In genomic region chr3:34639873-34640270, GRCm38 (mm10) we compare ENCODE assay signal across 11 mouse cellular contexts. TPM values are rescaled to one million over a fixed set of nuclear protein-coding genes. Genes with fewer than 3 reads are reported as not detected.
DNase-seq lines count a peak whose midpoint lies in the region; ATAC-seq lines count a peak whose summit lies in the region.
"Had no signal": no experiment of that assay in that cellular context is flagged by ENCODE, and none has a peak within 500 bp of the region (broad histone marks: within the 10 kb centered on the region; RNA-seq: fewer than 3 reads in every experiment).

No protein-coding gene starts in this region.

- H3K4me3 ChIP-seq in limb, embryonic 11.5 days (ENCODE audit: low read depth, low read length) = no peak overlapping the region
- no peak overlapping the region for H3K4me3 ChIP-seq in limb, embryonic 10.5 days
- H3K4me3 ChIP-seq in forebrain, embryonic 14.5 days (ENCODE audit: low read depth, low read length) = peak overlapping the region; percentile 37
- peak overlapping the region; percentile 61 for H3K4me3 ChIP-seq in midbrain, embryonic 10.5 days

- H3K4me2 ChIP-seq in limb, embryonic 11.5 days (ENCODE audit: low read depth, severe bottlenecking) = no peak overlapping the region
- peak overlapping the region; percentile 88 for H3K4me2 ChIP-seq in forebrain, embryonic 14.5 days (ENCODE audit: low read length)

- peaks cover 71% of the 10 kb centered on the region for H3K27me3 ChIP-seq in limb, embryonic 11.5 days (ENCODE audit: control insufficient read depth, insufficient read depth, low read length)
- peaks cover 100% of the 10 kb centered on the region for H3K27me3 ChIP-seq in limb, embryonic 10.5 days (ENCODE audit: low read depth, poor library complexity, severe bottlenecking)
- H3K27me3 ChIP-seq in forebrain, embryonic 14.5 days (replicated peaks; ENCODE audit: control insufficient read depth, insufficient read depth, low read length) = no peaks in the 10 kb centered on the region
- peaks cover 78% of the 10 kb centered on the region for H3K27me3 ChIP-seq in midbrain, embryonic 10.5 days (ENCODE audit: low read depth, poor library complexity, severe bottlenecking)

- 1% methylated on average over 10 of the region's 10 CpGs for WGBS in limb, embryonic 11.5 days
- under 1% methylated on average over 10 of the region's 10 CpGs for WGBS in limb, embryonic 10.5 days
- WGBS in forebrain, embryonic 14.5 days = 1% methylated on average over 10 of the region's 10 CpGs
- under 1% methylated on average over 10 of the region's 10 CpGs for WGBS in midbrain, embryonic 10.5 days

- intact Hi-C loops in gastrocnemius, postnatal 14 days (cut with DNase I; ENCODE audit: low total_unique reads) = loop anchor here (10.0 kb wide), 1 partner anchor 685 kb away; no protein-coding TSS in a partner anchor
- intact Hi-C loops in left cerebral cortex, postnatal 10 days (cut with DNase I) = loop anchor here (2.0 to 10.0 kb wide), 7 partner anchors 79 to 695 kb away; no protein-coding TSS in a partner anchor

- no peaks in the 10 kb centered on the region for H3K36me3 ChIP-seq in limb, embryonic 11.5 days (ENCODE audit: control insufficient read depth, insufficient read depth, low read length)
- H3K36me3 ChIP-seq in limb, embryonic 10.5 days = no peaks in the 10 kb centered on the region
- no peaks in the 10 kb centered on the region for H3K36me3 ChIP-seq in forebrain, embryonic 14.5 days (ENCODE audit: control insufficient read depth, insufficient read depth, low read length)
- H3K36me3 ChIP-seq in midbrain, embryonic 10.5 days = no peaks in the 10 kb centered on the region

- peak; percentile 29 for DNase-seq in limb, embryonic 11.5 days (ENCODE audit: low spot score)
- no peak for DNase-seq in limb, embryonic 10.5 days (ENCODE audit: low spot score)
- peak; percentile 69 for DNase-seq in forebrain, embryonic 14.5 days (ENCODE audit: low spot score)
- DNase-seq in midbrain, embryonic 10.5 days (ENCODE audit: low spot score) = no peak
- peak; percentile 53 for DNase-seq in retina, postnatal 1 day
- DNase-seq in gastrocnemius, postnatal 14 days = no peak
- no peak for DNase-seq in left cerebral cortex, postnatal 10 days (ENCODE audit: extremely low spot score in 1 of 2, low spot score in 2 of 2)
- DNase-seq in adrenal gland, postnatal 36 days = no peak
- DNase-seq: gastrocnemius, postnatal 10 days; right cerebral cortex, postnatal 14 days had no signal

- no peak for ATAC-seq in limb, embryonic 11.5 days (ENCODE audit: insufficient number of reproducible peaks, low FRiP score, low TSS enrichment, low read depth)
- ATAC-seq in forebrain, embryonic 14.5 days = no peak

- H3K9me3 ChIP-seq in limb, embryonic 11.5 days (ENCODE audit: control insufficient read depth, low read length) = no peaks in the 10 kb centered on the region
- H3K9me3 ChIP-seq in limb, embryonic 10.5 days (replicated peaks) = no peaks in the 10 kb centered on the region
- no peaks in the 10 kb centered on the region for H3K9me3 ChIP-seq in forebrain, embryonic 14.5 days (replicated peaks; ENCODE audit: control insufficient read depth, low read length)
- no peaks in the 10 kb centered on the region for H3K9me3 ChIP-seq in midbrain, embryonic 10.5 days (replicated peaks)

- H3K27ac ChIP-seq in limb, embryonic 11.5 days (replicated peaks; ENCODE audit: low read depth, low read length) = no peak overlapping the region
- H3K27ac ChIP-seq in limb, embryonic 10.5 days = no peak overlapping the region
- H3K27ac ChIP-seq in forebrain, embryonic 14.5 days (ENCODE audit: low read depth, low read length) = peak overlapping the region; percentile 94
- H3K27ac ChIP-seq in midbrain, embryonic 10.5 days (replicated peaks) = peak overlapping the region; percentile 93

- H3K9ac ChIP-seq in limb, embryonic 11.5 days (ENCODE audit: low read length) = no peak overlapping the region
- peak overlapping the region; percentile 89 for H3K9ac ChIP-seq in forebrain, embryonic 14.5 days (ENCODE audit: low read length)

- no peaks in the 10 kb centered on the region for H3K4me1 ChIP-seq in limb, embryonic 11.5 days (ENCODE audit: control insufficient read depth, insufficient read depth, low read length)
- H3K4me1 ChIP-seq in limb, embryonic 10.5 days = peaks cover 13% of the 10 kb centered on the region
- H3K4me1 ChIP-seq in forebrain, embryonic 14.5 days (ENCODE audit: control insufficient read depth, insufficient read depth, low read length) = peaks cover 32% of the 10 kb centered on the region
- H3K4me1 ChIP-seq in midbrain, embryonic 10.5 days = peaks cover 83% of the 10 kb centered on the region

RNA-seq across cellular contexts. Expression of gene Sox2, which starts 10.3 kb away (rescaled TPM):
- polyA plus RNA-seq in limb, embryonic 11.5 days (2014; fragmentation: Nextera tagmentation; extraction: Ambion mirVana) = 0.13 and 0.17 TPM in 2 replicates
- 0.09 and 0.20 TPM in 2 replicates for polyA plus RNA-seq in limb, embryonic 10.5 days (2016; fragmentation: Nextera tagmentation; extraction: Ambion mirVana)
- polyA plus RNA-seq in forebrain, embryonic 14.5 days (2014; fragmentation: Nextera tagmentation; extraction: Ambion mirVana) = 26.6 and 32.0 TPM in 2 replicates
- 28.8 and 31.9 TPM in 2 replicates for polyA plus RNA-seq in midbrain, embryonic 10.5 days (2016; fragmentation: Nextera tagmentation; extraction: Ambion mirVana)
- under 1 TPM in 1 of 2 experiments, not detected in 1; 0.39 TPM for total RNA-seq in gastrocnemius, postnatal 14 days (2021)
- 10 to 100 TPM; 32.0 to 39.7 TPM for total RNA-seq in left cerebral cortex, postnatal 10 days (2021)
- total RNA-seq in adrenal gland, postnatal 36 days (2021) = under 1 TPM; 0.26 to 0.53 TPM
- polyA plus RNA-seq: kidney, embryonic 16.5 days had no signal

Comparison
In these comparisons a context has a peak if more than half of its experiments do, and no peak if none do; other contexts are left out.
1. DNase-seq: peak in limb, embryonic 11.5 days (single experiment), forebrain, embryonic 14.5 days (single experiment) and retina, postnatal 1 day (single experiment); none in limb, embryonic 10.5 days (single experiment), midbrain, embryonic 10.5 days (single experiment), gastrocnemius, postnatal 14 days (single experiment), left cerebral cortex, postnatal 10 days (0 of 2) and adrenal gland, postnatal 36 days (0 of 2).
2. H3K27ac ChIP-seq: peak in forebrain, embryonic 14.5 days (single experiment) and midbrain, embryonic 10.5 days (single experiment); none in limb, embryonic 11.5 days (single experiment) and limb, embryonic 10.5 days (single experiment).
3. H3K4me3 ChIP-seq: peak in forebrain, embryonic 14.5 days (single experiment) and midbrain, embryonic 10.5 days (single experiment); none in limb, embryonic 11.5 days (single experiment) and limb, embryonic 10.5 days (single experiment).
4. RNA of gene Sox2, which starts 10.3 kb away (polyA plus RNA-seq): 26.6 to 32.0 TPM in forebrain, embryonic 14.5 days and 28.8 to 31.9 TPM in midbrain, embryonic 10.5 days; 0.09 to 0.20 TPM in limb, embryonic 10.5 days and 0.13 to 0.17 TPM in limb, embryonic 11.5 days; every median in the first group is over 10 times any median in the second.